Mouse (Mus musculus) embryonic facial prominence, embryonic 11.5 days (tissue): ENCODE data around the gene Tmem120a. TPM values are rescaled to one million over a fixed set of nuclear protein-coding genes. Genes with fewer than 3 reads are reported as not detected.

Source experiments
- ATAC-seq: fragments of 200-750 bp; cut with Nextera tagmentation; replicated peaks from 2 replicates; pipeline ENCODE4 v1.8.0; 2017; ENCODE audit warnings: low read depth; ENCODE audit not compliant: insufficient number of reproducible peaks, low FRiP score, low TSS enrichment
- DNase-seq: peaks from one replicate; pipeline ENCODE4 v3.0.0-alpha.2; 2015; ENCODE audit warnings: low spot score
- H3K27ac ChIP-seq: fragments of 300-500 bp; sonication (generic); replicated peaks from 2 replicates; pipeline ENCODE4 v1.5.1; 2014; ENCODE audit warnings: mild to moderate bottlenecking, low read depth, low read length, control low read depth
- H3K27me3 ChIP-seq: fragments of 300-500 bp; sonication (generic); 2 replicates; pipeline ENCODE4 v1.6.1; 2014; ENCODE audit warnings: mild to moderate bottlenecking, low read length, moderate library complexity, mixed read lengths; ENCODE audit not compliant: control insufficient read depth, insufficient read depth
- H3K36me3 ChIP-seq: fragments of 300-500 bp; sonication (generic); replicated peaks from 2 replicates; pipeline ENCODE4 v1.6.1; 2014; ENCODE audit warnings: low read depth, mild to moderate bottlenecking, low read length, moderate library complexity, mixed read lengths; ENCODE audit not compliant: control insufficient read depth, insufficient read depth
- H3K4me1 ChIP-seq: fragments of 300-500 bp; sonication (generic); 2 replicates; pipeline ENCODE4 v1.6.1; 2014; ENCODE audit warnings: low read length, mixed read lengths; ENCODE audit not compliant: control insufficient read depth, insufficient read depth
- H3K4me2 ChIP-seq: fragments of 300-500 bp; sonication (generic); 2 replicates; pipeline ENCODE4 v1.6.1; 2014; ENCODE audit warnings: low read depth, mild to moderate bottlenecking, control low read depth, low read length, moderate library complexity
- H3K4me3 ChIP-seq: fragments of 300-500 bp; sonication (generic); 2 replicates; pipeline ENCODE4 v1.5.1; 2014; ENCODE audit warnings: low read depth, low read length, control low read depth
- H3K9ac ChIP-seq: fragments of 300-500 bp; sonication (generic); replicated peaks from 2 replicates; pipeline ENCODE4 v1.6.1; 2014; ENCODE audit warnings: mild to moderate bottlenecking, control low read depth, low read length
- H3K9me3 ChIP-seq: fragments of 300-500 bp; sonication (generic); replicated peaks from 2 replicates; pipeline ENCODE4 v1.6.1; 2016; ENCODE audit warnings: mild to moderate bottlenecking, low read length, inconsistent platforms, mixed read lengths; ENCODE audit not compliant: control insufficient read depth
- WGBS: fragments of 180-500 bp; shearing (Covaris S2); extraction: QIAGEN DNeasy Blood & Tissue Kit; methylation state at CpG from one replicate; pipeline ENCODE4 v1.1.7; 2014; 5-methylcytosine and 5-hydroxymethylcytosine counted together
- polyA plus RNA-seq: library from polyadenylated mRNA; unstranded; fragments of >200 nt; fragmentation: Nextera tagmentation; extraction: Ambion mirVana; gene quantifications from 2 replicates; pipeline ENCODE4 v1.2.1, GENCODE M21; 2014

Gene Tmem120a
- polyA plus RNA-seq, 1 experiment from 2014 or later = 47.1 TPM

GRCm38 (mm10) chr5:135764971-135765370, 20.7 kb upstream of the Tmem120a start:
- Histone ChIP-seq H3K27me3 (no peaks in the 10 kb centered on the region), H3K36me3 (no peaks in the 10 kb centered on the region), H3K4me1 (no peaks in the 10 kb centered on the region), H3K9me3 (no peaks in the 10 kb centered on the region), H3K4me2 (no peak overlapping the region), H3K27ac (no peak overlapping the region), H3K9ac (no peak overlapping the region), H3K4me3 (no peak overlapping the region)
- ATAC-seq = no peak
- no peak for DNase-seq
- 57% methylated on average over 3 of the region's 3 CpGs for WGBS

GRCm38 (mm10) chr5:135763526-135763925, 19.3 kb upstream of the Tmem120a start:
- Histone ChIP-seq H3K36me3 (no peaks in the 10 kb centered on the region), H3K9ac (no peak overlapping the region), H3K4me3 (no peak overlapping the region), H3K27me3 (no peaks in the 10 kb centered on the region), H3K9me3 (no peaks in the 10 kb centered on the region), H3K4me1 (no peaks in the 10 kb centered on the region), H3K4me2 (no peak overlapping the region), H3K27ac (no peak overlapping the region)
- no peak for ATAC-seq
- DNase-seq = peak; percentile 86
- 9% methylated on average over 7 of the region's 7 CpGs for WGBS

GRCm38 (mm10) chr5:135761881-135762280, 17.6 kb upstream of the Tmem120a start:
- WGBS = 80% methylated on average over 3 of the region's 3 CpGs
- no peaks in the 10 kb centered on the region for H3K27me3 ChIP-seq
- no peaks in the 10 kb centered on the region for H3K9me3 ChIP-seq
- no peak overlapping the region for H3K27ac ChIP-seq
- DNase-seq (no peak), ATAC-seq (no peak)
- H3K36me3 ChIP-seq = no peaks in the 10 kb centered on the region
- no peak overlapping the region for H3K4me3 ChIP-seq
- H3K4me2 ChIP-seq = no peak overlapping the region
- no peaks in the 10 kb centered on the region for H3K4me1 ChIP-seq
- no peak overlapping the region for H3K9ac ChIP-seq

GRCm38 (mm10) chr5:135751595-135751994, 7.3 kb upstream of the Tmem120a start:
- Histone ChIP-seq H3K4me1 (no peaks in the 10 kb centered on the region), H3K4me2 (no peak overlapping the region), H3K4me3 (no peak overlapping the region), H3K27me3 (no peaks in the 10 kb centered on the region), H3K27ac (no peak overlapping the region), H3K9ac (no peak overlapping the region), H3K36me3 (no peaks in the 10 kb centered on the region), H3K9me3 (no peaks in the 10 kb centered on the region)
- DNase-seq = no peak
- 71% methylated on average over 2 of the region's 2 CpGs for WGBS
- no peak for ATAC-seq

- H3K36me3 ChIP-seq = no peaks in the 10 kb centered on the region
- 71% methylated on average over 1 of the region's 1 CpGs for whole genome bisulfite sequencing
- no peaks in the 10 kb centered on the region for H3K27me3 ChIP-seq
- no peak for DNase-seq
- no peaks in the 10 kb centered on the region for H3K9me3 ChIP-seq
- no peaks in the 10 kb centered on the region for H3K4me1 ChIP-seq
- ATAC-seq = no peak
- H3K4me3 ChIP-seq = no peak overlapping the region
- H3K4me2 ChIP-seq = no peak overlapping the region
- H3K27ac ChIP-seq = no peak overlapping the region
- no peak overlapping the region for H3K9ac ChIP-seq
These were observed 6.8 kb upstream of the Tmem120a start for GRCm38 (mm10) chr5:135751041-135751440.

GRCm38 (mm10) chr5:135744742-135745141, 494 bp upstream of the Tmem120a start:
- Histone ChIP-seq H3K4me3 (peak overlapping the region; percentile 52), H3K4me1 (peaks cover 3% of the 10 kb centered on the region), H3K36me3 (no peaks in the 10 kb centered on the region; the same call in 1 of the 2 replicates), H3K9ac (peak overlapping the region; percentile 35), H3K4me2 (peak overlapping the region; percentile 67), H3K27ac (no peak overlapping the region), H3K9me3 (no peaks in the 10 kb centered on the region), H3K27me3 (no peaks in the 10 kb centered on the region)
- ATAC-seq = 0 out of 2 replicates have a peak, but pooled peaks have one; percentile 7
- 15% methylated on average over 12 of the region's 12 CpGs for WGBS
- no peak for DNase-seq

- ATAC-seq (peak; percentile 15; the same call in 1 of the 2 replicates), DNase-seq (peak; percentile 67)
- no peaks in the 10 kb centered on the region for H3K27me3 ChIP-seq
- H3K27ac ChIP-seq = no peak overlapping the region
- H3K4me3 ChIP-seq = peak overlapping the region; percentile 52
- 20% methylated on average over 18 of the region's 18 CpGs for WGBS
- no peaks in the 10 kb centered on the region for H3K9me3 ChIP-seq
- H3K4me2 ChIP-seq = peak overlapping the region; percentile 67
- peaks cover 3% of the 10 kb centered on the region for H3K4me1 ChIP-seq
- H3K36me3 ChIP-seq = no peaks in the 10 kb centered on the region; the same call in 1 of the 2 replicates
- H3K9ac ChIP-seq = peak overlapping the region; percentile 40
These were observed 1.1 kb downstream of the Tmem120a start for GRCm38 (mm10) chr5:135742941-135743740.

- H3K9me3 ChIP-seq = no peaks in the 10 kb centered on the region
- WGBS = 52% methylated on average over 10 of the region's 10 CpGs
- no peaks in the 10 kb centered on the region; the same call in 1 of the 2 replicates for H3K36me3 ChIP-seq
- no peak overlapping the region for H3K27ac ChIP-seq
- peaks cover 3% of the 10 kb centered on the region for H3K4me1 ChIP-seq
- no peak overlapping the region for H3K9ac ChIP-seq
- no peak overlapping the region for H3K4me3 ChIP-seq
- DNase-seq (peak; percentile 31), ATAC-seq (no peak)
- no peaks in the 10 kb centered on the region for H3K27me3 ChIP-seq
- no peak overlapping the region for H3K4me2 ChIP-seq
These were observed 2.1 kb downstream of the Tmem120a start for GRCm38 (mm10) chr5:135742156-135742555.
